Mouse (Mus musculus): Measurements from ENCODE around the gene 4930415O20Rik.

DNA sequence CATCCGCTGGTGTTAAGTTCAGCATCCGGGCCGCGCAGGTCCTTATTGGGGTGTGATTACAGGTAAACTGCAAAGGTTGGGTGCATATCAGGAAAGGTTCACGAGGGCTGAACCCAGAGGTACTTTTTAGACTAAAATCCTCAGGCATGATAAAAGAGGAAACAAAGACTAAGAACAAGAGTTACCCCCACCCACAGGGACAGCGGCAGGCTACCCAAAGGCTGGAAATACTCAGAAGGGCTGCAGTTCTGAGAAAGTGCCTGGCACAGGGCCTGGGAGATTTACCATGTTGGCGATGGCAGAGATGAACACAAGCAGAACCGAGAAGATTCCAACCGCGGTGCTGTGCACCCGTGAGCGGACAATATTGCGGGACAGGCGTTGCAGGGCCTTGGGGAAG, 25.8 kb downstream of the 4930415O20Rik start:
- TF ChIP-seq CTCF (IDR thresholded peaks at IDR 0.05) (no peak), EP300 (IDR thresholded peaks at IDR 0.05) (no peak)
